Mouse (Mus musculus): ENCODE results near the gene Coro6.

Coro6 gene

GRCm38 (mm10) chr11:77462283-77463100 lies at the start of gene Coro6:
TSS of gene Coro6 (plus strand) at chr11:77462411.
- DNase-seq (ENCODE audit: low read depth, low spot score): peak; percentile 64

- DNase-seq (ENCODE audit: low read depth, low spot score): no peak
These were observed 47.9 kb upstream of the Coro6 start for GRCm38 (mm10) chr11:77414141-77414839.

- DNase-seq (ENCODE audit: low read depth, low spot score): peak; percentile 11
These were observed 45.8 kb upstream of the Coro6 start for GRCm38 (mm10) chr11:77416212-77417000.

GRCm38 (mm10) chr11:77418021-77418420 lies 44.2 kb upstream of the Coro6 start:
- DNase-seq (ENCODE audit: low read depth, low spot score): no peak

- DNase-seq (ENCODE audit: low read depth, low spot score): no peak
These were observed 38.9 kb upstream of the Coro6 start for GRCm38 (mm10) chr11:77423175-77423859.

GRCm38 (mm10) chr11:77428446-77428845 lies 33.8 kb upstream of the Coro6 start:
- no peak for DNase-seq (ENCODE audit: low read depth, low spot score)

GRCm38 (mm10) chr11:77437026-77437425 lies 25.2 kb upstream of the Coro6 start:
- DNase-seq (ENCODE audit: low read depth, low spot score): no peak

- no peak for DNase-seq (ENCODE audit: low read depth, low spot score)
These were observed 22.1 kb upstream of the Coro6 start for GRCm38 (mm10) chr11:77440081-77440480.

GRCm38 (mm10) chr11:77441020-77441419 lies 21.2 kb upstream of the Coro6 start:
- DNase-seq (ENCODE audit: low read depth, low spot score): no peak

GRCm38 (mm10) chr11:77442186-77443170 lies 19.7 kb upstream of the Coro6 start:
- DNase-seq (ENCODE audit: low read depth, low spot score): no peak

GRCm38 (mm10) chr11:77444939-77445338 lies 17.3 kb upstream of the Coro6 start:
- no peak for DNase-seq (ENCODE audit: low read depth, low spot score)

- peak; percentile 41 for DNase-seq (ENCODE audit: low read depth, low spot score)
These were observed 15.6 kb upstream of the Coro6 start for GRCm38 (mm10) chr11:77446628-77447041.

- no peak for DNase-seq (ENCODE audit: low read depth, low spot score)
These were observed 13.0 kb upstream of the Coro6 start for GRCm38 (mm10) chr11:77449224-77449623.

GRCm38 (mm10) chr11:77451670-77452069 lies 10.5 kb upstream of the Coro6 start:
- DNase-seq (ENCODE audit: low read depth, low spot score): no peak

- no peak for DNase-seq (ENCODE audit: low read depth, low spot score)
These were observed 8.8 kb upstream of the Coro6 start for GRCm38 (mm10) chr11:77453388-77453787.

GRCm38 (mm10) chr11:77455770-77456510 lies 6.3 kb upstream of the Coro6 start:
- DNase-seq (ENCODE audit: low read depth, low spot score): no peak

GRCm38 (mm10) chr11:77456866-77457265 lies 5.3 kb upstream of the Coro6 start:
- no peak for DNase-seq (ENCODE audit: low read depth, low spot score)

GRCm38 (mm10) chr11:77461856-77462255 lies 355 bp upstream of the Coro6 start:
- no peak for DNase-seq (ENCODE audit: low read depth, low spot score)

GRCm38 (mm10) chr11:77463101-77463445 lies 862 bp downstream of the Coro6 start:
- DNase-seq (ENCODE audit: low read depth, low spot score): no peak

GRCm38 (mm10) chr11:77463786-77464185 lies 1.6 kb downstream of the Coro6 start:
- no peak for DNase-seq (ENCODE audit: low read depth, low spot score)
